Mouse (Mus musculus): ENCODE results near the gene Rasgrf1. TPM values are rescaled to one million over a fixed set of nuclear protein-coding genes. Genes with fewer than 3 reads are reported as not detected.

The Rasgrf1 gene
- total RNA-seq, 2 experiments from 2014 or later = 0.04 to 0.11 TPM

DNA sequence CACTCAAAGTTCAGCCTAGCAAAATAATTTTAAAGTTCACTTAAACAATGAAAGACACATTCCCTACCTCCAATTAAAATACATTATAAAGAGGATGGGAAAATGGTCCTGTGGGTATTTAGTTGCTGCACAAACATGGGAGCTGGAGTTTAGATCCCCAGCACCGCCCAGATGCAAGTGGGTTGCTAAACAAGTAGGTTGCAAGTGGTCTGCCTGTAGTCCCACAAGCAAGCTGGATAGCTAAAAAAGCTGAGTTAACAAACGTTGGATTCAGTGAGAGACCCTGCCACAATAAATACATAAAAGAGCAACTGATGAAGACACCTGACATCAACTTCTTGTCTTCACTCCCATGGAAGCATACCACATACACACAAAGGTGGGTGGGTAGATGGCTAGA lies 49.3 kb downstream of the Rasgrf1 start:
- intact Hi-C loops (cut with DNase I; ENCODE audit: low total_unique reads) = no loop called here
- DNase-seq = no peak

DNA sequence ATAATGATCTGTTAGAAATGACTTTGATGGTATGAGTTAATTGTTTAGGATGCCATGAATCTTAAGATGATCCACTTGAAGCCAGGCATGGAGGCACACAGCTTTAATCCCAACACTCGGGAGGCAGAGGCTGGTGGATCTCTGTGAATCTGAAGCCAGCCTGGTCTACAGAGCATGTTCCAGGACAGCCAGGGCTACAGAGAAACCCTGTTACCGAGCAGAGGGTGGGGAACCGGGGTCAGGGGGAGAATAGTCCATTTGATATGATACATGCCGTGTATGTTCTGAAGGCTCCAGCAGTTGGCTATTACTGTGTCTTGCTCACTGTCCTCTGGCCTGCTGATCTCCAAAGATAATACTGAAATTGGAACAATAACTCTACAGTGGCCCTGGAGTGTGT lies 54.4 kb downstream of the Rasgrf1 start:
- no peak for DNase-seq
- intact Hi-C loops (cut with DNase I; ENCODE audit: low total_unique reads) = no loop called here

DNA sequence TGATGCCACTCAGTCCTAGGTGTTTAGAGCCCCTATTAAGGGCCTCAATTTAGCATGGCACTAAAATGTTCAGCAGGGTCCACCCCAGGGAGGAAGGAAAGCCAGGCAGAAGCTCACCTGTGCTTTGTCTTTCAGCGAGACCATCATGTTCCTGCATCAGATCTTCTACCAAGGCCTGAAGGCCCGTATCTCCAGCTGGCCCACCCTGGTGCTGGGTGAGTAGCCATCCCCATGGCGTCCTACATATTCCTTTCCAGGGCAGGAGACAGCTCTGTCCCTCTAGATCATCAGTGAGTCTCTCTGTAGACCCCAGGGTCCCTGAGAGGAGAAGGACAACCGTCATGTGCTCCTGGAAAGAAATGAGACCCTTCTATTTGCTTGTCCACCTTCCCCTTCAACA lies 58.0 kb downstream of the Rasgrf1 start:
- intact Hi-C loops (cut with DNase I; ENCODE audit: low total_unique reads) = no loop called here
- no peak for DNase-seq

DNA sequence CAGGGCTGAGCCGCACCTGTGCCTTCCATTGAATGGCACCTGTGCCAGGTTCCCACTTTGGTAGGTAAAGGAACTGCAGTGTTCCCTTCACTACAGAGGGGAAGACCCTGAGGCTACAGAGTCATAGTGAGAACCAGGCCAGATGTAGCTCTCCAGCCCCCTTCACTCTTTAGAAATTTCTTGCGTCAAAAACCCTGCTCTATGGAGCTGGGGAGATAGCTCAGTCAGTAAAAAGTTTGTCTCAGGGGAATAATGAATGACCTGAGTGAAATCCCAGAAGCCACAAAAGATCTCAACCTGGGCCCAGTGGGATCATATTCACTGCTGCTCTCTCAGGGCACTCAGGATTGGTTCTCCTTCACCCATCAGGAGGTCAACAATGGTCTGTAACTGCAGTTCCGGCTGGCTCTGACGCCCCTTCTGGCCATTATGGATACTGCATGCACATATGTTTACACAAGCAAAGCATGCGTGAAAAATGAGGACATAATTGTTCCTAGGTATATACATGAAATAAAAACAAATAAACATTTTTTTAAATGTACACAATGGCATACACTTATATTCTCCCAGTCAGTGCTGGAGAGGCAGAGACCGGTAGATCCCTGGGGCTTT lies 59.2 kb downstream of the Rasgrf1 start:
- no peak for DNase-seq
- intact Hi-C loops (cut with DNase I; ENCODE audit: low total_unique reads) = no loop called here

DNA sequence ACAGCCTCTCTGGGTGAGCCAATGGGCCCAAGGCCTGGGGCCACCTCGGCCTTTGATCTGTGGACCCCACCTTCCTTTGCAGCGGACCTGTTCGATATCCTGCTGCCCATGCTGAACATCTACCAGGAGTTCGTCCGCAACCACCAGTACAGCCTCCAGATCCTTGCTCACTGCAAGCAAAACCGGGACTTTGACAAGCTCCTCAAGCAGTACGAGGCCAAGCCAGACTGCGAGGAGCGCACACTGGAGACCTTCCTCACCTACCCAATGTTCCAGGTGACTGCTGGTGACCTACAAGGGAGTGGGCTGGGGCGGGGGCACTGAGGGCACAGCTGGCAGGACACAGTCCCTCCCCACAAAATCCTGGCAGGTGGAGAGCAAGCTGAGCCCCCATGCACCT lies 60.6 kb downstream of the Rasgrf1 start:
- DNase-seq = no peak
- intact Hi-C loops (cut with DNase I; ENCODE audit: low total_unique reads) = loop anchor here (10.0 kb wide), 1 partner anchor 105 kb away; no protein-coding TSS in a partner anchor

DNA sequence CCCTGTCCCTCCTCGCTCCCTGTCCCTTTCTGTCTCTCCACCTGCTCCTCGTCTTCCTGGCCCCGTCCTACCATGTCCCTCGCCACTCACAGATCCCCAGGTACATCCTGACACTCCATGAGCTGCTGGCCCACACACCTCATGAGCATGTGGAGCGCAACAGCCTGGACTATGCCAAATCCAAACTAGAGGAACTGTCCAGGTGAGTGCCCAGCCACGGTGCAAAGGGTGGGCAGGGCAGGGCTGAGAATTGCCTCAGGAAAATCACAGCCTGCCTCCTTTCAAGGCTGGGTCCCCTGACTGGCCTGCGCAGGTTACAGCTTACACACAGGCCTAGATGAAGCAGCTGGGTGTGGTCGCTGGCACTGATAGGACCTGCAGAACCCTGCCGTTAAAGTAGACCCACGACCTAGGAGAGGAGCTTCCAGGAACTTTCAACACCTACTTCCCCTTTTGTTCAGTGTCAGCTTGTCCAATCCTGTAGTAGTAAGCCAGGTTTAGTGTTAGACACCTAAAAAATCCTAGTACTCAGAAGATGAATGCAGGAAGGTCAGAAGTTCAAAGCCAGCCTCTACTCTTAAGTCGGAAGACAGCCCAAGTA lies 61.3 kb downstream of the Rasgrf1 start:
- DNase-seq = no peak
- intact Hi-C loops (cut with DNase I; ENCODE audit: low total_unique reads) = loop anchor here (10.0 kb wide), 1 partner anchor 104 kb away; no protein-coding TSS in a partner anchor

DNA sequence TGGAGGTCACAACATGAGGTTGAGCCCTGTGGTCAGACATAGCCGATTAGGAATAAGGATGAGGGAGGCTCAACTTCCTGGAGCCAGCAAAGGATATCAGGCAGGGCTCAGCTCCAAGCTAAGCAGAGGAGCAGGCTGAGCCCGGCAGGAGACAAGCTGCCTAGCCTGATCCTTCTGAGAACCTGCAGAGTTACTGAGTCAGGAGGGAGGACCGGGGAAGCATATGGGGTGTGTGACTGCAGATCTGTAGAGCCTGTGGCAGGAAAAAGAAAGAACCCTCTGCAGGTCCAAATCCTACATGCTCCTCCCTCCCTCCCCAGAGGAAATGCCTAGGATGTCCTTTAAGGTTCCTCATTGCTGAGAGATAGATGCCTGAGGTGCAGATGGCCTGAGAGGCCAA lies 62.6 kb downstream of the Rasgrf1 start:
- no peak for DNase-seq
- intact Hi-C loops (cut with DNase I; ENCODE audit: low total_unique reads) = loop anchor here (2.0 to 10.0 kb wide), 2 partner anchors 102 to 146 kb away; no protein-coding TSS in a partner anchor

DNA sequence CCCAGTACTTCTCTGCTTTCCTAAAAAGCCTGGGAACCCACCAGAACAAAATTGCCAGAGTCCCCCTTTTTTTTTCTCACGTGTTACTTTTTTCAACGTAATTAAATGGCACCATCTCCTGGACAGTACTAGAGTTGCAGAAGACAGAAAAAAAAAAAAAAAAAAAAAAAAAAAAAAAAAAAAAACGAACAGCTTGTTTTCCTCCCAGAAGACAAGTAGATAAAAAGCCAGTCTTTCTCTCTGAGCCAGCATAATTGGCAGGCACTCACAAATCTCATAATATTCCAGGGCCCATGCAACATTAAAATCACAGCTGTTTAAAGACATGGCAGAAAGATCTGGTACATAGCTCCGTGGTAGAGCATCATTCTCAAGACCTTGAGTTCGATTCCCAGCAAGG lies 64.1 kb downstream of the Rasgrf1 start:
- intact Hi-C loops (cut with DNase I; ENCODE audit: low total_unique reads) = loop anchor here (2.0 to 10.0 kb wide), 2 partner anchors 101 to 147 kb away; no protein-coding TSS in a partner anchor
- DNase-seq = no peak

DNA sequence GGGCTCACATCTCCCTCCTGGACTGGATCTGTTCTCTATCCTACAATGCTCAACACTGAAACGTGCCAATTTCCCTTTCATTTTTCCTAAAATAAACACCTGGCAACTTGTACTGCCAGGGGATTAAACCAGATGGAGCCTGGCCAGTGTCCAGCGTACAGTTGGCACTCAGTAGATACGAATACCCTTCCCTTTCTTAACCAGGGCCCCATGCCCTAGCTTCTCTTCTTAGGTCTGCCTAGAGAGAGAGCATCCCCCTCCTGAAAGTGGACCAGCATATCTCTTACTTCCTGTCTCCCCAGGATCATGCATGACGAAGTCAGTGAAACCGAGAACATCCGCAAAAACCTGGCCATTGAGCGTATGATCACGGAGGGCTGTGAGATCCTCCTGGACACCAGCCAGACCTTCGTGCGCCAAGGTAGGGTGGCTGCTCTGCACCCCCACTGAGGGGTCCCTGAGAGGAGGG lies 64.8 kb downstream of the Rasgrf1 start:
- intact Hi-C loops (cut with DNase I; ENCODE audit: low total_unique reads) = loop anchor here (10.0 kb wide), 1 partner anchor 100 kb away; no protein-coding TSS in a partner anchor
- DNase-seq = no peak

DNA sequence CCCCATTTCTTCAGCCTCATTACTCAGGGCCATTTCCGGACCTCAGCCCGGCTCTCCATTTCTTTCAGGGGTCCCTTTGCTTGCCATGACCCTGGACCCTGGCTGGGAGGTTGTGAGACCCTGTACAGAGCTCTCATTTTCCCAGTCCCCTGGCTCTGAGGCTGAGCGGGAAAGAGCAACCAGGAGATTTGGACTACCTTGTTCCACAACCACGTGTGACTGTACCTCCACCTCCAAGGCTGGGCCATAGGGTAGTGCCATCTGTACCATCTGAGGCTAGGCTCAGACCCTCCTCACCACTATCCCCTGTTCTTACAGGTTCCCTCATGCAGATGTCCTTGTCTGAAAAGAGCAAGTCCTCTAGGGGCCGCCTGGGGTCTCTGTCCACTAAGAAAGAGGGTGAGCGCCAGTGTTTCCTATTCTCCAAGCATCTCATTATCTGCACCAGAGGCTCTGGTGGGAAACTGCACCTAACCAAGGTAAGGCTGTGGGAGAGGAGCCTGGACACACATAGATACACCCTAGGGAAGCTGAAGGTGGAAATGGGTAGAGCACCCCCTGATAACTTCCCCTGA lies 66.7 kb downstream of the Rasgrf1 start:
- DNase-seq = no peak
- intact Hi-C loops (cut with DNase I; ENCODE audit: low total_unique reads) = loop anchor here (10.0 kb wide), 1 partner anchor 98 kb away; no protein-coding TSS in a partner anchor

DNA sequence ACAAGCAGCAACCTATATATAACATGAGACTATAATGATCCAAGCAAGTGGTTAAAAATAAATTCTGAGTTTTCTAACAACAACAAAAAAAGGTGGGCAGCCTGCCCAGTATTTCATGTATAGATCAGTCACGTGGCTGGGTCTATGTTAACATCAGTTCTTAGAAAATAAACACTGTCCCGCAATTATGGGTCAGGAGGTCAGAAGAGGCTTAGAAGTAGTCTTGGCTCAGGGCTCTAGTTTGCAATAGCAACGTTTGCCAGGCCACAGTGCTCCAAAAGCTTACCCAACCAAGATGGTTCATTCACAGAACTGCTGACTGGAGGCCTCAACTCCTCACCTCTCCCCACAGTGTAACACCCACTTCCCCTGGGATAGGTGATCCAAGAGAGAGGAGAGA lies 69.5 kb downstream of the Rasgrf1 start:
- no peak for DNase-seq
- intact Hi-C loops (cut with DNase I; ENCODE audit: low total_unique reads) = loop anchor here (10.0 kb wide), 1 partner anchor 96 kb away; no protein-coding TSS in a partner anchor

DNA sequence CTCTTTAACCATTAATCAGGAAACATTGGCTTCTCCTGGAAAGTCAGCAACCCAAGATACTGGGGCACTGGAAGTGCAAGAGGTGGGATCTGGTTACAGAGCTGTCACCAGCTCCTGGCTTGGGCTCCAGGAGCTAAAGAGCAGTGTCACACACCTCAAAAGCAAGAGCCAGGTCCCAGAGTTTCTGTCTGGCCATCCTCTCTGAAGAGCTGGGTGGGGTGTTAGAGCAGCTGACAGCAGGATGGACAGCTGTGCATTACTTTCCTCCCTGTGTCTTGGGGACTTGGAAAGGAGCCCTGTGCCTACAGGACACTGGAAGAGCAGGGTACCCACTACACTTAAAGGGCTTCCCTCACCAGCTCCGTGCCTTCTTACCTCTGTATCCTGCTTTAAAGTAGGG lies 72.5 kb downstream of the Rasgrf1 start:
- DNase-seq = no peak
- intact Hi-C loops (cut with DNase I; ENCODE audit: low total_unique reads) = no loop called here

DNA sequence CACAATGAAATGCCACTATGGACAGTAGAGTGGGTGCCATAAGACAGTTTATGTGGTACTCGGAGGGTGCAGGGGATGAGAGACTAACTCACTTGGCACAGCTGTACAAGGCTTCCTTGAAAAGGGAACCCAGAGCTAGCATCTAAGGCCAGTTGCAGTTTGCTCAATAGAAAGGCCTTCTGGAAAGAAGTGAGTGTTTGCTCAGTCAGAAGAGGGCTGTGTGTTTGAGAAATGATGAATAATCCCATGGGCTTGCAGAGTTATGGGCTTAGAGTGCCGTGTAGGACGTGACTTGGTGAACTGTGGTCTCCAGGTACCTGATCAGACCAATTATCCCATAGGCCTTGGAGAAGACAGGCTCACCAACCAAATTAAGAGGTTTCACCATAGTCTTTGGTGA lies 78.3 kb downstream of the Rasgrf1 start:
- no peak for DNase-seq
- intact Hi-C loops (cut with DNase I; ENCODE audit: low total_unique reads) = no loop called here

DNA sequence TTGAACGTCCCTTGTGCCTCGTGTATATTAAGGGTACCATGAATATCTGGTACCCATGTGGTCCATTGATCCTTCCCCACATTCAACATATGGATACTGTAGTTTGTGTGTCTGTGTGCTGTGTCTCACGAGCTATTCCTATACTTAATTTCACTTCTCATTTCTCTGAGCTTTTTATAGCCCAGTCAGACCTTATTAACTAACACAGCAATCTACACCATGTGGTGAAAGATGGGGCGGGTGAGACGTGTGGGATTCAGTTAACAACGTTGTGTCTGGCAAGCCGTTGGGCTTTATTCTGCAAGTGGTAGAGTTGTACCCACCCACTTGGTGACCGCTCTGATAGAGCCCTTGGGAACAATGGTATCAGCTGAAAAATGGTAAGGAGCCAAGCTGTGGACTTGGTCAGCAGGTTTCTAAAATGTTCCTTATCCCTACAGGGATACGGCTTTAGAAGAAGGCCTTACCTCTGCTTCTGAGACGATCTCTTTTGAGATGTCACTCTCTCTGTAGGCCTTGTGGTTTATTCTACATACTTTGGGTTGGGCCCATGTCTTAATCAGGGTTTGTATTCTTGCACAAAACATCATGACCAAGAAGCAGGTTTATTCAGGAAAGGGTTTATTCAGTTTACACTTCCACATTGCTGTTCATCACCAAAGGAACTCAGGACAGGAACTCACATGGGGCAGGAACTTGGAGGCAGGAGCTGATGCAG lies 79.3 kb downstream of the Rasgrf1 start:
- intact Hi-C loops (cut with DNase I; ENCODE audit: low total_unique reads) = no loop called here
- no peak for DNase-seq

DNA sequence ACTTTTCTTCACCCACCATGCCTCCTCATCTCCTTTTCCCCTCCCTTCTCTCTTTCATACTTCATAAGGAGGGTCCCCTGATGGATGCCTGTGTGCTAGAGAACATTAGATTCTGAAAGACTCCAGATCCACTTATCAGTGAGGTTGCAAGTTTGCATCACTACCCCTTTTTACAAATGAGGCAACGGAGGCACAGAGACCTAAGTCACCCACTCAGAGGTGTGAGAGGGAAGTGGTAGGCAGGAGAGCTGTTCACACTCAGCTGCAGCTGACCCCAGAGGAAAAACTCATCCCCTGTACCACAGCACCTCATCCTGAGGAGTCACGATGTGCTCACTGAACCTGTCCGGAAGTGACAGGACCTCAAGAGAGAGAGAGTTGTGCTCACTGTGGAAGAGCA lies 96.7 kb downstream of the Rasgrf1 start:
- DNase-seq = no peak
- intact Hi-C loops (cut with DNase I; ENCODE audit: low total_unique reads) = no loop called here

DNA sequence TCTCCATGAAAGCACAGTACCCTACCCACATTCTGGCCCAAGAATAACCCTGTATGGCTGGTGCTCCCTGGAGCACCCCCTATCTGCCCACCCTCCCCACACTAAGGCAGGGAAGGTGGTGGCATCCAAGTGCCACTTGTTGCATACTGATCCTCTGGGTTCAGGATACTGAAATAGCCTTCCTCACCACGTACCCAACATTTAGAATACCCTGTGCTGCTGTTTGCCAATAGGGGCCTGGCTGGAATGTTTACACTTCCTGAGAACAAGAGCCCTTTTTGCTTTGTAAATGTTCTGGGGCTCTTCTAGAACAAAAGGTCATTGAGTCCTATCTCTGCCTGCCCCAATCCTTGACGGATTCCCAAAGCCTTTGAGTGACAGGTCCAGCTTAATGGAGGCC lies 97.4 kb downstream of the Rasgrf1 start:
- intact Hi-C loops (cut with DNase I; ENCODE audit: low total_unique reads) = no loop called here
- DNase-seq = no peak

DNA sequence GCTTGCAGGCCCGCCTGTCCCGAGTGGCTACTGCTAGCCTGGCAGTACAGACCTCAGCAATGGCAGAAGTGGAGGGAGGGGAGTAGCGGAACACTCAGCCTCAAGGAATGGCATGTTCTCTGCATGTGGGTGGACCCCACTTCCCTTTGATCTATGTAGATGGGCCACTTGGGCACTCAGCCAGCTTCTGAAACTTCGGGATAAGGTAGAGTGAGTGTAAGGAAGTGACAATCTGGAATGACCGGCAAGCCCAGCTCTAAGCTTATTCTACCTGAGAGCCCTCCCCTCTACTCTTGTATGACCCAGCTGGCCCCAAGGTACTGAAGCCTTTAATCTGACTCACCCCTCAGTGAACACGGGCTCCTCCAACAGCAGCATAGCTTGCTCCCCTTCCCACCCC lies 98.4 kb downstream of the Rasgrf1 start:
- no peak for DNase-seq
- intact Hi-C loops (cut with DNase I; ENCODE audit: low total_unique reads) = no loop called here

DNA sequence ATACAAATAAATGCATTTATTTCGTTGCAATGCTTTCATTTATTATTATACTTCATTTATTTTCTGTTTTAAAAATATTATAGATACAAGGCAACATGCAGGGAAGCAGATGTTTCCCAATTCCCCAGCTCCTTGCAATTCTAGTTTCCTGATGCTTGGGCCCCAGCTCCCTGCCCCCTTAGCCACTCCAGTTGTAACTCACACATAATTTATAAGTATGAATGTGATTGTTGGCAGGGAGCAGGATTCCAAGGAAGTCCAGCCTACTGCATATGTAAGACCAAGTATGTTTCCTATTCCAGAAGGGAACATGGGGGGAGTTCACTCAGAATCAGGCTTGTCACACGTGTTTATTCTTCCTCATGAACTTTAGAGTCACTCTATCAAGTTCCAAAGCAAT lies 102.1 kb downstream of the Rasgrf1 start:
- no peak for DNase-seq
- intact Hi-C loops (cut with DNase I; ENCODE audit: low total_unique reads) = no loop called here

DNA sequence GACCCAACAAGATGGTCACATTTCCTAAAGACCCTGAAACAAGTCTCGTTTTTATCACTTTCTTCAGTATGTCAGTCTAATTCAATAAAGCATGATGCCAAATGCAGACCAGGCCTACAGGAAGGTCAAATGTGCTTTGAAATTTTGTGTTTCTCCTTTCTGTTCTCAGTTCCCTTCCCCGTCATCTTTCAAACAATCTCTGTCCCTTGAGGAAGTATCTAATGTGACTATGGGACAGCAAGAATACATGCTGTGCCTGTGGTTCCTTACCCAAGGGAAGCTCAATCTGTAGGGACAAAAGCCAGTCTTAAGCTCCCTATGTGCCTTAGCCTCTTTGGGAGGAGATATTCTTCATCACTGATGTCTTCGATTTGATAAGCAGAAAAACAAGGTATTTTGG lies 104.9 kb downstream of the Rasgrf1 start:
- intact Hi-C loops (cut with DNase I; ENCODE audit: low total_unique reads) = no loop called here
- no peak for DNase-seq

DNA sequence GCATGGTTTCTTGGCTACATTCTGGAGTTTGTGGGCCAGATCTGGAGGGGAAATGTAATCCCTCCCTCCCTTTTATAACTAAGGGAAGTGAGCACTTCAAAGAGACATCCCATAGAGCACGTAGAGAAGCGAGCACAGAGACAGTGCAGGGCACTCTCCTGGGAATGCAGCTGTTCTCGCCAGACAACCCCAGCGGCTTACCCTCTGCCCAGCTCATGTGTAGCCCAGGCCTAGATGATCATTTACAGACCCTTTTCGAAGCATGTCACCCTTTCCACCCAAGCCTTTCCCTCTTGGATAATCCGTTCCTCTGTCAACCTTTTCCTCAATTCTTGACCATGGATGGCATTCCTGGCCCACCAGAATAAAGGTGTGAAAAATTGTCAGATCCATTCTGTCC lies 106.5 kb downstream of the Rasgrf1 start:
- DNase-seq = no peak
- intact Hi-C loops (cut with DNase I; ENCODE audit: low total_unique reads) = no loop called here

Data from gastrocnemius, postnatal 14 days (tissue).